Mouse (Mus musculus) neural tube, embryonic 15.5 days (tissue): Measurements from ENCODE around the gene Slc26a6. TPM values are rescaled to one million over a fixed set of nuclear protein-coding genes. Genes with fewer than 3 reads are reported as not detected.
A peak's percentile ranks its signal among the peaks of the same experiment; 100 is the strongest.

Source experiments
- ATAC-seq: fragments of 200-750 bp; cut with Nextera tagmentation; 2 replicates; pipeline ENCODE4 v1.8.0; 2017; ENCODE audit warnings: mild to moderate bottlenecking, moderate TSS enrichment, moderate library complexity; ENCODE audit not compliant: low FRiP score
- H3K27ac ChIP-seq: fragments of 300-500 bp; sonication (generic); replicated peaks from 2 replicates; pipeline ENCODE4 v1.5.1; 2015; ENCODE audit warnings: mild to moderate bottlenecking, inconsistent platforms
- H3K27me3 ChIP-seq: fragments of 300-500 bp; sonication (generic); replicated peaks from 2 replicates; pipeline ENCODE4 v1.6.1; 2015; ENCODE audit warnings: inconsistent platforms
- H3K36me3 ChIP-seq: fragments of 300-500 bp; sonication (generic); 2 replicates; pipeline ENCODE4 v1.6.1; 2015; ENCODE audit warnings: inconsistent platforms
- H3K4me1 ChIP-seq: fragments of 300-500 bp; sonication (generic); 2 replicates; pipeline ENCODE4 v1.6.1; 2015; ENCODE audit warnings: inconsistent platforms
- H3K4me2 ChIP-seq: fragments of 300-500 bp; sonication (generic); 2 replicates; pipeline ENCODE4 v1.6.1; 2015; ENCODE audit warnings: inconsistent platforms, mild to moderate bottlenecking, moderate library complexity
- H3K4me3 ChIP-seq: fragments of 300-500 bp; sonication (generic); replicated peaks from 2 replicates; pipeline ENCODE4 v1.5.1; 2015; ENCODE audit warnings: mild to moderate bottlenecking, inconsistent platforms
- H3K9ac ChIP-seq: fragments of 300-500 bp; sonication (generic); replicated peaks from 2 replicates; pipeline ENCODE4 v1.6.1; 2015; ENCODE audit warnings: mild to moderate bottlenecking, inconsistent platforms
- H3K9me3 ChIP-seq: fragments of 300-500 bp; sonication (generic); replicated peaks from 2 replicates; pipeline ENCODE4 v1.6.1; 2016; ENCODE audit warnings: inconsistent platforms
- WGBS: fragments of 180-500 bp; shearing (Covaris S2); methylation state at CpG from one replicate; pipeline ENCODE4 v1.1.7; 2015; ENCODE audit warnings: mixed read lengths; 5-methylcytosine and 5-hydroxymethylcytosine counted together
- polyA plus RNA-seq: library from polyadenylated mRNA; unstranded; fragments of >200 nt; fragmentation: Nextera tagmentation; extraction: Ambion mirVana; gene quantifications from 2 replicates; pipeline ENCODE4 v1.2.1, GENCODE M21; 2015

Slc26a6 gene
- polyA plus RNA-seq, result 16.8 and 18.6 TPM in 2 replicates

DNA sequence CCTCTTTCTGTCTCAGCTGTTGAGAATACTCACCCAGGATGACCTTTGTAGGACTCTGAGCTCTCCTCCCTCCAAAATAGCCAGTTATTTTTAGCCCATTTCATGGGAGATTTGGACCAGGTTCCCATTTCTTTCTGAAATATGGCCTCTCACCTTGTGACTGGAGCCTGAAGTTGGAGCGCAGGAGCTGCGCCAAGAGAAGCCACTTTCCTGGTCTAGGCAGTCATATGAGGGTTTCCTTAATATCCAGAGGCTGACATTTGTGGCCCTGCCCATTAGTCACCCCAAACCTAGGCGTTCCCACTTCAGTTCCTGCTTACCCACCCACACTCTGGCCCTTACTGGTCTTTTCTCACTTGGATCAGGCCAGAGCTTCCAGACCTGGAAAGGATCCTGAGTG, at the start of gene Slc26a6:
Gene Slc26a6 (plus strand): TSS at position 308 of the 400 bp plus-strand sequence.
- Histone ChIP-seq H3K9ac (peak within 1 kb of the TSS; percentile 68), H3K27me3 (0 out of 2 replicates have a peak, but pooled peaks cover 4% of the 10 kb centered on the region), H3K36me3 (peaks cover 40% of the 10 kb centered on the region), H3K9me3 (no peaks in the 10 kb centered on the region), H3K4me1 (peaks cover 21% of the 10 kb centered on the region), H3K27ac (peak within 1 kb of the TSS; percentile 86), H3K4me2 (peak within 1 kb of the TSS; percentile 78), H3K4me3 (peak within 1 kb of the TSS; percentile 83)
- WGBS, result 88% methylated on average over 3 of the region's 3 CpGs
- ATAC-seq, result no peak

DNA sequence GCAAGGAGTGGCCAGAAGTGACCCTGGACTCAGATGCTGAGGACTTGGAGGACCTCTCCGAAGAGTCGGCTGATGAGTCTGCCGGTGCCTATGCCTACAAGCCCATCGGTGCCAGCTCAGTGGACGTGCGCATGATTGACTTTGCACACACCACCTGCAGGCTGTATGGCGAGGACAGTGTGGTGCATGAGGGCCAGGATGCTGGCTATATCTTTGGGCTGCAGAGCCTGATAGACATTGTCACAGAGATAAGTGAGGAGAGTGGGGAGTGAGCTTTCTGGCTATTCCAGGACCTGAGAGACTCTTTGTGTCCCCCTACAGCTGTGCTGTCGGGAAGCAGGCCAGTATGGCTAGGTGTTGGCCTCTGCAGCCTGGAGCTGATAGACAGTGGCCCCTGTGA, 47.3 kb upstream of the Slc26a6 start:
- no peak for ATAC-seq
- H3K4me1 ChIP-seq, result peaks cover 25% of the 10 kb centered on the region
- no peak overlapping the region for H3K4me2 ChIP-seq
- no peak overlapping the region for H3K27ac ChIP-seq
- no peak overlapping the region for H3K9ac ChIP-seq
- WGBS, result 90% methylated on average over 8 of the region's 8 CpGs
- H3K4me3 ChIP-seq, result no peak overlapping the region
- H3K36me3 ChIP-seq, result peaks cover 66% of the 10 kb centered on the region
- H3K9me3 ChIP-seq, result no peaks in the 10 kb centered on the region
- no peaks in the 10 kb centered on the region for H3K27me3 ChIP-seq

DNA sequence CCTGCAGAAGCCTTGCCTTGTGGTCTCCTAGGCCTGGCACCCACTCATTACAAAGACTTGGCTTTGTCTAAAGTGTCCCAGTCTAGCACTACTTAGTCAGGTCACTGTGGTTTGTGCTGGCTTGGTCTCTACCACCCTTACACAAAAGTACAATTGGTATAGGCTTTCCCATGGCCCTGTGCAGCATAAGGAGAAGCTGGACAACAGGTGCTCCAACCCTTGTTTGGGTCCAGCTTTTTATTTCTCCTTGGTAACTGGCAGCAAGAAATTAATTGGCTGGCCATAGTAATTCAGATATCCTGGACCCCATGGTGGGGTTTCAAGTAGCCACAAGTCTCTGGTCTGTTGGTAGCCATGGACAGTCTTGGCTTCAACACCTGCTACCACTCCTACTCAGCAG, 46.7 kb upstream of the Slc26a6 start:
- Histone ChIP-seq H3K4me1 (peaks cover 27% of the 10 kb centered on the region), H3K9ac (no peak overlapping the region), H3K4me2 (no peak overlapping the region), H3K9me3 (no peaks in the 10 kb centered on the region), H3K4me3 (no peak overlapping the region), H3K27ac (no peak overlapping the region), H3K27me3 (no peaks in the 10 kb centered on the region), H3K36me3 (peaks cover 67% of the 10 kb centered on the region)
- ATAC-seq, result no peak

- Histone ChIP-seq H3K36me3 (peaks cover 67% of the 10 kb centered on the region), H3K4me2 (no peak overlapping the region), H3K27me3 (no peaks in the 10 kb centered on the region), H3K9me3 (no peaks in the 10 kb centered on the region), H3K27ac (0 out of 2 replicates have a peak overlapping the region, but pooled peaks have one; percentile 85), H3K9ac (no peak overlapping the region), H3K4me3 (no peak overlapping the region), H3K4me1 (peaks cover 27% of the 10 kb centered on the region)
- 88% methylated on average over 1 of the region's 1 CpGs for WGBS
- ATAC-seq, result no peak
Observed at GRCm38 (mm10) chr9:108806831-108807230, 46.3 kb upstream of the Slc26a6 start.

DNA sequence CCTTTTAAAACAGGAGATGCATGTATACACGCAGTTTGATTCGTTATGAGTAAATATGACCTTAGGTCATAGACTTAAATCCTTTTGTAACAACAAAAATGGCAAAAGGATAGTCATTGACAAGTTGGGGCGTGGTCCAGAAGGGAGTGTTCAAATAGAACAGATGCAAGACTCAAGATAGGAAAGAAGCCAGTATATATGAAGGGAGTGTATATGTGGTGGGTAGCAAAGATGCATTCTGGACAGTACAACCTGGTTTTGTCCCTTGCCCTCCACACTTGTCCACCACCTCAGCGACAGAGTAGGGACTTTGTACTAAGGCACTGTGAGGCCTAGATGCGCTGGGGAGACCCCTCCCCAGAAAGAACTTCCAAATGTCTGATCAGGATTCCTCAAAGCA, 45.4 kb upstream of the Slc26a6 start:
- Histone ChIP-seq H3K4me3 (peak overlapping the region; percentile 86; the same call in 1 of the 2 replicates), H3K9ac (no peak overlapping the region), H3K27ac (peak overlapping the region; percentile 85; the same call in 1 of the 2 replicates), H3K4me1 (peaks cover 27% of the 10 kb centered on the region), H3K27me3 (no peaks in the 10 kb centered on the region), H3K4me2 (0 out of 2 replicates have a peak overlapping the region, but pooled peaks have one; percentile 83), H3K9me3 (no peaks in the 10 kb centered on the region), H3K36me3 (peaks cover 67% of the 10 kb centered on the region)
- WGBS, result 84% methylated on average over 5 of the region's 5 CpGs
- no peak for ATAC-seq

- H3K4me3 ChIP-seq, result peak within 1 kb of the TSS; percentile 86
- WGBS, result under 1% methylated on average over 62 of the region's 62 CpGs
Observed at GRCm38 (mm10) chr9:108808163-108808665, 44.9 kb upstream of the Slc26a6 start, which contains the start of gene Nckipsd. Nckipsd (plus strand) TSS chr9:108808368.

DNA sequence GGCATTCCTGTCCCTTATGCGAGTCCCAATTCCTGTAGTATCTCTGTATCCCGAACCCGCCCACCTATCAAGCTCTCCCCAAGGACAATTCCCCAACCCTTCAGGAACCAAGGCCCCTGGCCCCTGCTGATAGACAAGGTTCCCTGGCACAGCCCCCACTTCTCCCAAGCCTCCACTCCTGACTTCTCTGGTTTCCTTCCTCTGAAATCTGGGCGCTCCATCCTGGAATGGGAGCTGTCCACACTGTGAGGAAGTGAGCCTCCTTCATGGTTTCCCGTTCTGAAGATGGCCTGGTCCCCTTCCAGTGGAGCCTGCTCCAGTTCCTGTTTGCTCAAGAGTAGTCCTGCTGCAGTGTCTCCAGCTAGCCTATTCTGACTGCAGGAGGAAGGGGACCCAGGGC, 43.9 kb upstream of the Slc26a6 start:
- peak overlapping the region; percentile 86 for H3K4me3 ChIP-seq
- H3K4me2 ChIP-seq, result peak overlapping the region; percentile 83
- H3K9ac ChIP-seq, result peak overlapping the region; percentile 93
- H3K27me3 ChIP-seq, result no peaks in the 10 kb centered on the region
- no peaks in the 10 kb centered on the region for H3K9me3 ChIP-seq
- peaks cover 27% of the 10 kb centered on the region for H3K4me1 ChIP-seq
- no peak for ATAC-seq
- peaks cover 69% of the 10 kb centered on the region for H3K36me3 ChIP-seq
- 65% methylated on average over 5 of the region's 5 CpGs for WGBS
- no peak overlapping the region for H3K27ac ChIP-seq

More at GRCm38 (mm10) chr9:108808163-108808665, 44.9 kb upstream of the Slc26a6 start, which contains the start of gene Nckipsd:
- Histone ChIP-seq H3K9me3 (no peaks in the 10 kb centered on the region), H3K4me2 (peak within 1 kb of the TSS; percentile 83), H3K4me1 (peaks cover 27% of the 10 kb centered on the region), H3K27me3 (no peaks in the 10 kb centered on the region), H3K9ac (peak within 1 kb of the TSS; percentile 93), H3K36me3 (peaks cover 69% of the 10 kb centered on the region), H3K27ac (peak within 1 kb of the TSS; percentile 85)
- peak; percentile 89 for ATAC-seq

- Histone ChIP-seq H3K4me2 (no peak overlapping the region), H3K9me3 (no peaks in the 10 kb centered on the region), H3K9ac (no peak overlapping the region), H3K4me3 (no peak overlapping the region), H3K27ac (no peak overlapping the region), H3K36me3 (peaks cover 69% of the 10 kb centered on the region), H3K4me1 (peaks cover 27% of the 10 kb centered on the region), H3K27me3 (no peaks in the 10 kb centered on the region)
- no peak for ATAC-seq
- WGBS, result 84% methylated on average over 6 of the region's 6 CpGs
Observed at GRCm38 (mm10) chr9:108809723-108810122, 43.4 kb upstream of the Slc26a6 start.

- H3K36me3 ChIP-seq, result peaks cover 69% of the 10 kb centered on the region
- ATAC-seq, result no peak
- 88% methylated on average over 5 of the region's 5 CpGs for WGBS
Observed at GRCm38 (mm10) chr9:108810516-108810915, 42.6 kb upstream of the Slc26a6 start.

GRCm38 (mm10) chr9:108815557-108815956, 37.5 kb upstream of the Slc26a6 start:
- Histone ChIP-seq H3K9ac (no peak overlapping the region), H3K36me3 (peaks cover 76% of the 10 kb centered on the region), H3K4me2 (no peak overlapping the region), H3K4me1 (peaks cover 5% of the 10 kb centered on the region), H3K9me3 (no peaks in the 10 kb centered on the region), H3K27ac (no peak overlapping the region), H3K27me3 (no peaks in the 10 kb centered on the region), H3K4me3 (no peak overlapping the region)
- no peak for ATAC-seq
- WGBS, result 93% methylated on average over 7 of the region's 7 CpGs

More at GRCm38 (mm10) chr9:108810516-108810915, 42.6 kb upstream of the Slc26a6 start:
- no peaks in the 10 kb centered on the region for H3K27me3 ChIP-seq
- H3K27ac ChIP-seq, result no peak overlapping the region
- no peaks in the 10 kb centered on the region for H3K9me3 ChIP-seq
- H3K4me3 ChIP-seq, result no peak overlapping the region
- 0 out of 2 replicates have a peak overlapping the region, but pooled peaks have one; percentile 26 for H3K9ac ChIP-seq
- H3K4me1 ChIP-seq, result peaks cover 27% of the 10 kb centered on the region
- H3K4me2 ChIP-seq, result no peak overlapping the region

DNA sequence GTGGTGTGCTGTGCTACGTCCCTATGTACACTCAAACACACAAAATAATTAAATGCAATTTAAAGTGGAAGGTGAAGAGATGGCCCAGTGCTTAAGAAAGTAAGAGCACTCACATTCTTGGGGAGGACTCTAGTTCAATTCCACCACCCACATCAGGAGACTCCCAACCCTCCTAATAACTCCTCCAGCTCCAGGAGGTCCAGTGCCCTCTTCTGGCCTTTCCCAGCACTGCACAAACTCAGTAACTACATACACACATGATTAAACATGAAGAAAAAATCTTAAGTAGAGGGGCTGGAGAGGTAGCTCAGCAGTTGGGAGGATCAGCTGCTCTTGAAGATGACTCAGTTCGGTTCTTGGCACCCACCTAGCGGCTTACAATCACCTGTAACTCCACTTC, 33.6 kb upstream of the Slc26a6 start:
- H3K36me3 ChIP-seq, result peaks cover 38% of the 10 kb centered on the region
- no peak overlapping the region for H3K27ac ChIP-seq
- no peak overlapping the region for H3K4me3 ChIP-seq
- H3K9me3 ChIP-seq, result no peaks in the 10 kb centered on the region
- no peaks in the 10 kb centered on the region; the same call in 1 of the 2 replicates for H3K27me3 ChIP-seq
- ATAC-seq, result no peak
- H3K4me2 ChIP-seq, result no peak overlapping the region
- 61% methylated on average over 3 of the region's 3 CpGs for WGBS
- H3K4me1 ChIP-seq, result peaks cover 11% of the 10 kb centered on the region
- no peak overlapping the region for H3K9ac ChIP-seq

- WGBS, result 70% methylated on average over 5 of the region's 5 CpGs
- no peak overlapping the region for H3K4me2 ChIP-seq
- peaks cover 32% of the 10 kb centered on the region for H3K36me3 ChIP-seq
- H3K9me3 ChIP-seq, result no peaks in the 10 kb centered on the region
- no peak overlapping the region for H3K27ac ChIP-seq
- H3K9ac ChIP-seq, result no peak overlapping the region
- H3K27me3 ChIP-seq, result no peaks in the 10 kb centered on the region; the same call in 1 of the 2 replicates
- H3K4me3 ChIP-seq, result no peak overlapping the region
- peaks cover 12% of the 10 kb centered on the region for H3K4me1 ChIP-seq
- no peak for ATAC-seq
Observed at GRCm38 (mm10) chr9:108820077-108820476, 33.0 kb upstream of the Slc26a6 start.
